Mouse (Mus musculus) neural tube, embryonic 12.5 days (tissue): ENCODE results near the gene Mark3. TPM values are rescaled to one million over a fixed set of nuclear protein-coding genes. Genes with fewer than 3 reads are reported as not detected.

ENCODE experiments used
- ATAC-seq: fragments of 200-750 bp; cut with Nextera tagmentation; 2 replicates; pipeline ENCODE4 v1.8.0; 2017; ENCODE audit warnings: low read depth, mild to moderate bottlenecking, moderate TSS enrichment, moderate library complexity; ENCODE audit not compliant: low FRiP score
- H3K27ac ChIP-seq: fragments of 300-500 bp; sonication (generic); 2 replicates; pipeline ENCODE4 v1.5.1; 2016
- H3K27me3 ChIP-seq: fragments of 300-500 bp; sonication (generic); replicated peaks from 2 replicates; pipeline ENCODE4 v1.6.1; 2016; ENCODE audit warnings: mild to moderate bottlenecking
- H3K36me3 ChIP-seq: fragments of 300-500 bp; sonication (generic); 2 replicates; pipeline ENCODE4 v1.6.1; 2016; ENCODE audit warnings: mild to moderate bottlenecking
- H3K4me1 ChIP-seq: fragments of 300-500 bp; sonication (generic); 2 replicates; pipeline ENCODE4 v1.6.1; 2016
- H3K4me2 ChIP-seq: fragments of 300-500 bp; sonication (generic); replicated peaks from 2 replicates; pipeline ENCODE4 v1.6.1; 2016; ENCODE audit warnings: mild to moderate bottlenecking
- H3K4me3 ChIP-seq: fragments of 300-500 bp; sonication (generic); 2 replicates; pipeline ENCODE4 v1.5.1; 2016
- H3K9ac ChIP-seq: fragments of 300-500 bp; sonication (generic); 2 replicates; pipeline ENCODE4 v1.6.1; 2016; ENCODE audit warnings: mild to moderate bottlenecking
- H3K9me3 ChIP-seq: fragments of 300-500 bp; sonication (generic); 2 replicates; pipeline ENCODE4 v1.6.1; 2016; ENCODE audit warnings: mild to moderate bottlenecking
- WGBS: fragments of 180-500 bp; shearing (Covaris S2); methylation state at CpG from one replicate; pipeline ENCODE4 v1.1.7; 2016; 5-methylcytosine and 5-hydroxymethylcytosine counted together
- polyA plus RNA-seq: library from polyadenylated mRNA; unstranded; fragments of >200 nt; fragmentation: Nextera tagmentation; extraction: Ambion mirVana; gene quantifications from 2 replicates; pipeline ENCODE4 v1.2.1, GENCODE M21; 2016

Gene Mark3
- polyA plus RNA-seq: 84.3 and 88.3 TPM in 2 replicates

DNA sequence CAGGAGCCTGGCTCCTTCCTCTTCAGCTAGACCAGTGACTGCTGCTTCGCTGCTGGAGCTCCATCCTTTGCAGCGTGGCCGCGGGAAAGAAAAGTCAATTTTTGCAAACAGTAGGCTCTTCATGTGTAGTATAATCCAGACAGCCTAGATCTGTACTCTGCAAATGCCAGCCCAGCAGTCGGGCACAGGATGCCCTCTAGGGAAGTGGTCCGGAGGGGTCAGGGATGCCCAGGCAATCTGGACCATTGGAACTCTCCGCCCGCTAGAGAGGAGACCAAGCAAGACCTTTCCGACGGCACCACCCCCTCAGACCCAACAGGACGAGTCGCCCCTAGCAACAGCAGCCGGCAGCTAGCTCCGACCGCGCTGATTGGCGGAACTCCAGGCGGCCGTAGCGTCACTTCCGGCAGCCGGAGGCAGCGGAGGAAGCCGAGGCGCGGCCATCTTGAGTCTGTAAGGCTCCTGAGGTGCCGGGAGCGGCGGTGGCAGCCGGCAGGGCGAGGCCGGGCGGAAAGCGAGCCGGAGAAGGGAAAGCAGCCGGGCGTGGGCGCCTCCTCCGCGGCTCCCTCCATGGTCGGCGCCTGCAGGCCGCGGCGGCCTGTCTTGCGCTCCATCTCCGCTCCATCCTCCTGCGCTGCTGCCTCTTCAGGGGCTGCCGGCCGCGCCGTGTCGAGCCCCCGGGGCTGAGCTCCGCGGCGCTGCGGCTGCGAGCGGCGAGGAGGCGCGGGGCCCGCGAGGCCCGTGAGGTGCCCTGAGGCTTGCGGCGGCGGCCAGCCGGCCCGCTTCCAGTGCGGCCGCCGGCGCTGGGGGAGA lies at the start of gene Mark3:
Mark3 (plus strand) TSS at position 450 of the 813 bp plus-strand sequence.
- H3K9ac ChIP-seq: peak within 1 kb of the TSS; percentile 100
- no peaks in the 10 kb centered on the region for H3K9me3 ChIP-seq
- ATAC-seq: peak; percentile 98
- under 1% methylated on average over 65 of the region's 75 CpGs for WGBS
- H3K4me2 ChIP-seq: peak within 1 kb of the TSS; percentile 97
- H3K36me3 ChIP-seq: no peaks in the 10 kb centered on the region
- H3K4me1 ChIP-seq: peaks cover 23% of the 10 kb centered on the region
- H3K27me3 ChIP-seq: no peaks in the 10 kb centered on the region
- H3K4me3 ChIP-seq: peak within 1 kb of the TSS; percentile 100
- peak within 1 kb of the TSS; percentile 90 for H3K27ac ChIP-seq

DNA sequence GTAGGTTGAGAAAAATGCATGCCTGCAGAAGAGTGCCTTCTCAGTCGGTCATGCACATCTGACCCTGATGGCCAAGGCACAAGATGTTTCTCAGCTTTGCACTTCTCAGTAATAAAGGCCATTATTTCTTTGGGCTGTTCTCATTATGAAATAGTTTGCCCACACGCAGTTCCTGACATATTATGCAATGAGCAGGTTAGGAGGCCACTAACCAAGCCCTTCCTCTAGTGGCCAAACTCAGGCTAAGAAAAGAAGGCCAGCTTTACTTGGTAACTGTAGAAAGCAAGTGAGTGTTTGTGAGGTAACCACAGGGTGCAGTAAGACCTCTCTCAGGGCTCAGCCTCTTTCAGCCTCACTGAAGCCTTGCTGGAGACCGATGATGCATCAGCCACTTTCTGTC lies 49.4 kb upstream of the Mark3 start:
- Histone ChIP-seq H3K9me3 (peaks cover 11% of the 10 kb centered on the region), H3K4me2 (no peak overlapping the region), H3K9ac (no peak overlapping the region), H3K36me3 (no peaks in the 10 kb centered on the region), H3K27me3 (no peaks in the 10 kb centered on the region), H3K27ac (no peak overlapping the region), H3K4me1 (no peaks in the 10 kb centered on the region), H3K4me3 (no peak overlapping the region)
- WGBS: 90% methylated on average over 3 of the region's 3 CpGs
- ATAC-seq: no peak

DNA sequence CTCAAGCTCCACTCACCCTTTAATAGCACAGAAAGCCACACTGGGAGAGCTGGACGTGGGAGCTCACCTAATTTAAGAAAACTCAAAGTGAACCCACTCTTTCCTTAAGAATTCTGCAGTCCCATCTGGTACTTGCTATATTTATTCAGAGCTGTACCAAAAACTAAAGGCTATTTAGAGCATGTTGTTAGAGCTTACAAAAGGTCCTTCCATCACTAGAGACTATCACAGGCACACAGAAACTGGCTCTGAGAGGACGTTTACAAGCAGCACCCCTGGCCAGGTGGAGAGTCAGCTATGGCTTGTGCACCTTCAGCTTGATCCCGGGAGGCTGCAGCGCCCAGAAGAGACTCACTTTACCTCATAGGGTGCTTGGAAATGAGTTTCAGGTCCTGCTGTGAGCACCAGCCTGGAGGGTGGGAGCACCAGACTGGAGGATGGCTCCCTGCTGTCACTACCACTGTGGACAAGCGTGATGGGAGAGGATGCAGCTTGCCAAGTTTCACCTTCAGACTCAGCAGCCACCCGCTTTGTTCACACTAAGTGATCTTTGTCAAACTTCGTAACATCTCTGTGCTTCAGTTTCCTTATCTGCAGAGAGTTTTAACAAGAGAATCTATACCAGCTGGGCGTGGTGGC lies 46.6 kb upstream of the Mark3 start:
- Histone ChIP-seq H3K27me3 (no peaks in the 10 kb centered on the region), H3K4me3 (no peak overlapping the region), H3K36me3 (no peaks in the 10 kb centered on the region), H3K9ac (no peak overlapping the region), H3K9me3 (no peaks in the 10 kb centered on the region; the same call in 1 of the 2 replicates), H3K4me2 (no peak overlapping the region), H3K27ac (no peak overlapping the region), H3K4me1 (no peaks in the 10 kb centered on the region)
- no peak for ATAC-seq
- WGBS: 72% methylated on average over 8 of the region's 8 CpGs

DNA sequence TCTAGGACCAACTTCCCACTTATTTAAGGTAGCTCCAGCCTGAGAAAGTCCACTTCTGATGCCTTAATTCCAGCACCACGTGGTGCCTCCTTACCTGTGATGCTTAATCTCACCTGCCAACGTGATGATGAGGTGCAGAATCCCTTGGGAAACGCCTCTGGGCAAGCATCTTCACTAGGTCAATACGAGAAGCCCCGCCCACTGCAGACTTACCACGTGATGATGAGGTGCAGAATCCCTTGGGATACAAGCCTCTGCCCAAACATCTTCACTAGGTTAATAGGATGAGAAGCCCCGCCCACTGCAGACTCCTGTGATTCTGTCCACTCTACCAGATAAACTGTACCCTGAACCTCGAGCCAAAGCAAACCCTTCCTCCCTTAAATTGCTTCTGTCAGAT lies 45.1 kb upstream of the Mark3 start:
- no peak for ATAC-seq
- WGBS: 24% methylated on average over 8 of the region's 8 CpGs
- H3K9me3 ChIP-seq: no peaks in the 10 kb centered on the region
- H3K27me3 ChIP-seq: no peaks in the 10 kb centered on the region
- no peaks in the 10 kb centered on the region for H3K36me3 ChIP-seq
- no peak overlapping the region for H3K4me2 ChIP-seq
- no peak overlapping the region for H3K4me3 ChIP-seq
- H3K4me1 ChIP-seq: no peaks in the 10 kb centered on the region
- no peak overlapping the region for H3K9ac ChIP-seq
- H3K27ac ChIP-seq: no peak overlapping the region

DNA sequence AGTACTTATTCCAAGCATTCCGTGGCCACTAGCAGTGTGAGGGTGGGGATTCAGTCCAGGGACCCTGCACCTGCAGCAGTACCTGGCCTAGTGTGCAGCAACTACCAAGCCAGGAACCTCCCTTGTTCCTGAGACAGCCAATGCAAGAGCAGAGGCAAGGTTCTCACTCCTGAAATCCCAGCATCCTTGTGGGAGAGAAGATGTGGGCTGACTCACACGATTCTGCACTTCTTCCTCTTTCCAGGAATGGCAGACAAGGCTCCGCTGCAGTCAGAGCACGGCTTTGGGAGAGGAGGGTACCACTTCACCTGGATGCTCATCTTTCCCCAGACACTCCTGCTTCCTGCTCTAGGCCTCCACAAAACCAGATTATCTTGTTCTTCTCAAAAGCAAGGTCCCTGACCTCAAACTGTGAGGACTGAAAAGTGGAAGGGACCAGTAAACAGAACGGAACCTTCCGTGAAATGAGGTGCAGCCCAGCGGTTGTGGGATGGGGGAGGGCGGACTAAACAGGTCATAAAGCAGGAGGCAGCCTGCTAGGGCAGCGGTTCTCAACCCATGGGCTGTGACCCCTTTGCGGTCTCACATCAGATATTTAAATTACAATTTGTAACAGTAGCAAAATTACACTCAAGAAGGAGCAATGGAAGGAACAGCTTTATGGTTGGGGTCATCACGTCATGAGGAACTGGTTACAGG lies 41.1 kb upstream of the Mark3 start:
- H3K9me3 ChIP-seq: no peaks in the 10 kb centered on the region
- H3K4me2 ChIP-seq: no peak overlapping the region
- H3K36me3 ChIP-seq: no peaks in the 10 kb centered on the region
- no peaks in the 10 kb centered on the region for H3K27me3 ChIP-seq
- H3K27ac ChIP-seq: no peak overlapping the region
- 55% methylated on average over 11 of the region's 11 CpGs for WGBS
- H3K4me1 ChIP-seq: peaks cover 10% of the 10 kb centered on the region
- H3K4me3 ChIP-seq: no peak overlapping the region
- no peak for ATAC-seq
- no peak overlapping the region for H3K9ac ChIP-seq

DNA sequence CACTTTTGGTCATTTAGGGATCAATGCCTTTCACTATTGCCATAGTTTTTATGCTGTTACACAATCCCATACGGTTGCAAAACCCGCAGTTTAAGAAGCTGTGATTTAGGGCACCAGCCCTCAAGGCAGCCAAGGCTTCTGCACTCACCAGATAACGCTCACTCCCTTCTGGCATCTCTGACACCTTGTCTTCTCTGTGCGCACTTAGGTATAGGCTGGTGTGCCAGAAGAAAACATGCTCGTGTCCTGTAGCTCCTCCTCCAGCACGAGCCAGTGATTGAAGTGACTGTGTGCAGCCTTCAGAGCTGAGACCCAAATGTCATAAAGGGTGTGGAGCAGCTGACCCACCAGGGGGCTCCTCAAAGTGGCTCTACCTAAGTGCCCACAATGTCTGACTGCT lies 39.0 kb upstream of the Mark3 start:
- Histone ChIP-seq H3K27ac (no peak overlapping the region), H3K9ac (no peak overlapping the region), H3K4me2 (no peak overlapping the region), H3K4me3 (no peak overlapping the region), H3K27me3 (no peaks in the 10 kb centered on the region), H3K36me3 (peaks cover 12% of the 10 kb centered on the region), H3K9me3 (no peaks in the 10 kb centered on the region), H3K4me1 (peaks cover 20% of the 10 kb centered on the region)
- 58% methylated on average over 6 of the region's 6 CpGs for whole genome bisulfite sequencing
- no peak for ATAC-seq

DNA sequence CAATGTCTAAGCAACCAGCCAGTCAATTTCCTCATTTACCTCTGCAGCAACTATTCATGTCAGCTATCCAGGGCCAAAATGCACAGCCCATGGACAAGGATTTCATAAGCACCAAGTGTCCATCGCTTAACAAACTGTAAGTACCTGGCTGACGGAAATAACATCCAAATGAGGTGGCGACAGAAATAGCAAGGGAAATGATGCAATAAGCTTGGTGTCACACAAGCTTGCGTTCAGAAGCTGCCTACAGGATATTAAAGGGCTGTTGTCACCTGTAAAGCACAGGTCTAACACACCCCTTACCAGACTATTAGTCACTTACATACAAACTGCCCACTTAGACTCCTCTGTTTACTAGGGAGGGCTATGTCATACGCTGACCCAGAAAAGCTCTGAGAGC lies 38.6 kb upstream of the Mark3 start:
- no peaks in the 10 kb centered on the region for H3K27me3 ChIP-seq
- H3K4me2 ChIP-seq: no peak overlapping the region
- H3K27ac ChIP-seq: no peak overlapping the region
- no peak for ATAC-seq
- peaks cover 16% of the 10 kb centered on the region for H3K36me3 ChIP-seq
- H3K4me1 ChIP-seq: peaks cover 22% of the 10 kb centered on the region
- WGBS: 90% methylated on average over 5 of the region's 5 CpGs
- H3K9ac ChIP-seq: no peak overlapping the region
- no peak overlapping the region for H3K4me3 ChIP-seq
- H3K9me3 ChIP-seq: no peaks in the 10 kb centered on the region

DNA sequence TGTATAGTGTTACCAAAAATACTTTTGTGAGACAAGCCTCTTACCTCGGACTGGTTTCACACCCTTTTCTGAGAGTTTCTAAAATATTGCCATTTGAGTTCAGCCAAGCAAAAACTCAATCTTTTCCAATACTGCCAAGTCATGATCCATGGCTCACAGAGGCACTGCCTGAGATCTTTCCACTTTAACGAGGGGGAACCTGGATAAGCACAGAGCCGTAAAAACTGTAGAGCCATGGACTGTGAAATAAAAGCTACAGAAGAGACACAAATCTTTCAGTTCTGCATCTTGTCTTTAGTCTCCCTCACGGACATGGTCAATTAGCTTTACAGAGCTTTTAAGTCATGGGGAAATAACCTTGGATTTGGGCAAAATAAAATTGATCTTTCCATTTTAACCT lies 37.6 kb upstream of the Mark3 start:
- Histone ChIP-seq H3K27me3 (no peaks in the 10 kb centered on the region), H3K36me3 (peaks cover 26% of the 10 kb centered on the region), H3K9me3 (no peaks in the 10 kb centered on the region), H3K4me1 (peaks cover 28% of the 10 kb centered on the region), H3K4me2 (peak overlapping the region; percentile 83), H3K4me3 (peak overlapping the region; percentile 95; the same call in 1 of the 2 replicates), H3K9ac (peak overlapping the region; percentile 81), H3K27ac (no peak overlapping the region)
- WGBS: 25% methylated on average over 4 of the region's 4 CpGs
- ATAC-seq: no peak

DNA sequence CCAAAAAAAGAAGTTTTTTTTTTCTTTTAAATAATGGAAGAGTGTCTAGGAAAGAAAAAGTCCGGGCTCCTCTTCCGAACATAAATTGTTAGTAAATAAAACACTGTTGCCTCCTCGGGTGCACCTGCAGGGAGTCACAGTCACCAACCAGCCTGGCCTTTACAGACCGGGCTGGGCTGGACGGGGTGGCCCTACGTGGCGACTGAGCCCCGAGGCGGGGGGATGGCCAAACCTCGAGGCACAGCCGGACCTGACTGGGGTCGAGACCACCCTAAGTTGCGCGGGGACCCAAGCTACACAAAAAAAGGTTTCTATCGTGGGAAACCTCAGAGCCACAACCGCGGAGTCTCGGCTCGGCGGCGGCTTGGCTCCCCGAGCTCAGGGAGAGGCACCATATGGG lies 37.0 kb upstream of the Mark3 start:
- Histone ChIP-seq H3K9me3 (no peaks in the 10 kb centered on the region), H3K4me3 (peak overlapping the region; percentile 95), H3K36me3 (peaks cover 32% of the 10 kb centered on the region), H3K4me2 (peak overlapping the region; percentile 83), H3K9ac (peak overlapping the region; percentile 81), H3K4me1 (peaks cover 28% of the 10 kb centered on the region), H3K27ac (peak overlapping the region; percentile 74), H3K27me3 (no peaks in the 10 kb centered on the region)
- peak; percentile 55 for ATAC-seq
- under 1% methylated on average over 22 of the region's 22 CpGs for WGBS

DNA sequence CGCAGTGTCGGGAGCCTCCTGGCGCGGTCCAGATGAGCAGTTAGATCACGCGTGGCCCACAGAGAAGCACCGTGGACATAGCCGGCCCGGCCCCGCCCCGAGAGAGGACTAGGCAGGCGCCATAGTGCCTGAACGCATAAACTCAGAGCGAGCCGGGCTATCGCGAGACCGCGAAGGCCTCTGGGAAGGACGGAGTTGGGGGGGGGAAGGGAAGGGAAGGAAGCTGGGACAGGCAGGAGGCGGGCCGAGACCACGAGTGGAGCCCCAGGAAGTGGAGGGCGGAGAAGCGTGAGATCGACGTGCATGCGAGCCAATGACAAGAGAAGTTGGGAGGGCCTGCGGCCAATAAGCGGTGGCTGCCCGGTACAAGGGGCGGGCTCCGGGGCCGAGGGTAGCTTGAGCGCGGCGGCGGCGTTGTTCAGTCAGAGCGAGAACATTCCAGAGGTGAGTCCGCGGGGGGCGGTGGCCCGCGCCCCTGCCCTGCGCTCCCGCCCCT lies 36.5 kb upstream of the Mark3 start, which contains the start of gene Eif5:
Eif5 (plus strand) TSS at position 221 of the 496 bp plus-strand sequence.
- WGBS: 1% methylated on average over 47 of the region's 47 CpGs

DNA sequence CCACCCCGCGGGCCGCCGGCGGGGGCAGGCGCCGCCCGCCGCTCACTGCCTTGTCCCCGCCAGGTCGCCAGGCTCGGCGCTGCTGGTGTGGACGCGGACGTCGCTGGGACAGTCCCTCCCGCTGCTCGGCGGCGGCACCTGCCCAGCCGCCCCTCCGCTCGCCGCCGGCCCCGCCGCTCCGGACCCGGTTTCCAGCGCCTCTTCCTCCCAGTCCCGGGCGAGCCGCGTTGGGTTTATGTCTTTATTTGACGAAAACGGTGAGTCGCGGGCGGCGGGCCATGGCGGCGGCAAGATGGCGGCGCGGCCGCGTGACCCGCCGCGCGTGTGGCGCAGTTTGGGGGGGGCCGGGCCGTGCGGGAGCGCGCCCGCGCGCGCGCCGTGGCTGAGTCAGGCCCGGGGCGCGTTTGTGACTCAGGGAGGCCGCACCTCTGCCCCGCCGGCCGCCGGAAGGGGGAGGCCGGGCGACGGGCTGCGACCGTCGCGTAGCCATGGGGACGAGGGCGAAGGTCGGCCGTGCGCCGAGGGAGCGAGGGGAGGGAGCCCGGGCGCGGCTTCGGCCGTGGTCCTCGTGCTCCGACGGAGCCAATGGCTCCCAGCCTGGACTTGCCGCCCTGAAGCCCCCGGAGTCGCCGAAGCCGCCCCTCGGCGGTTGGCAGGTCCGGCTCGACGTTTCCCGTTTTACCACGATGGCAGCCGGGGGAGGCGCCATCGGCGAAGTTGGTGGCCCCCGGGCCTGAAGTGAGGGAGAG lies 35.9 kb upstream of the Mark3 start:
- Histone ChIP-seq H3K4me1 (peaks cover 28% of the 10 kb centered on the region), H3K27ac (peak overlapping the region; percentile 97), H3K36me3 (peaks cover 43% of the 10 kb centered on the region), H3K9me3 (no peaks in the 10 kb centered on the region), H3K9ac (peak overlapping the region; percentile 96), H3K4me2 (peak overlapping the region; percentile 83), H3K4me3 (peak overlapping the region; percentile 95), H3K27me3 (no peaks in the 10 kb centered on the region)
- peak; percentile 74 for ATAC-seq
- under 1% methylated on average over 101 of the region's 111 CpGs for WGBS

More for the DNA sequence above, 36.5 kb upstream of the Mark3 start, which contains the start of gene Eif5:
- H3K4me1 ChIP-seq: peaks cover 28% of the 10 kb centered on the region
- peaks cover 37% of the 10 kb centered on the region for H3K36me3 ChIP-seq
- peak within 1 kb of the TSS; percentile 83 for H3K4me2 ChIP-seq
- H3K9me3 ChIP-seq: no peaks in the 10 kb centered on the region
- no peaks in the 10 kb centered on the region for H3K27me3 ChIP-seq
- peak; percentile 99 for ATAC-seq
- H3K4me3 ChIP-seq: peak within 1 kb of the TSS; percentile 95
- peak within 1 kb of the TSS; percentile 97 for H3K27ac ChIP-seq
- peak within 1 kb of the TSS; percentile 96 for H3K9ac ChIP-seq
